Mouse (Mus musculus) adrenal gland, postnatal 36 days (tissue): ENCODE data around the gene 1190002N15Rik. TPM values are rescaled to one million over a fixed set of nuclear protein-coding genes. Genes with fewer than 3 reads are reported as not detected.

Source experiments
- DNase-seq, 2 experiments: peaks; one replicate each; pipeline ENCODE4 v3.0.0; 2021; ENCODE audit warnings: mixed read lengths in 1 of 2
- total RNA-seq, 2 experiments: library from RNA; stranded (reverse); gene quantifications; 2 replicates each; pipeline ENCODE4 v1.2.3; 2021

Gene 1190002N15Rik
- total RNA-seq, 2 experiments from 2014 or later, result 17.8 to 25.4 TPM

- no peak for DNase-seq
Observed at GRCm38 (mm10) chr9:94529987-94530386, 7.9 kb downstream of the 1190002N15Rik start.

DNA sequence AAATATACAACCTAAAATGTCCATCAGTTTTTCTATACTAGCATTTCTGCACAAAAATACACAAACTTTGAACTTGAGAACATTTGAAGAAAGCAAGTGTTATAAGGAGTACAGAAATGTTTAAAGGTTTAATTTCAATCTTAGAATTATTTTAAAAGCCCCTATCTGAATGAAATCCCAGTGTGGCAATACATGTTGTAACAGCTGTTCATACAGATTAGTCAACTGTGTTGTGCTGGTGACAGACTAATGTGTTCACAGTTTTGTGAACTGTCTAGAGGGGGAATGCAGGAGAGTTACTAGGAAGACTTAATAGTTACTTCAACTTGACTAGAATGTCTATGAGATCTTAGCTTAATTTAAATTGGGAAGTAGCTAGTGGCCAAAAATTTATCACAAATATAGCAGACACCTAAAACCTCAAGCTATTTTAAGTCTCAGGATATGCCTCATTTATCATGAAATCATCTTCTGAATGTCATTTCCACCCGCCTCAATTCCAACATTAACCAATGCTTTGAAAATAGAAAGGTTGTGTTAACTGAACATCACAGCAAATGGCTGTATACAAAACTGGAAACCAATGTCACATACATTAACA, 8.6 kb downstream of the 1190002N15Rik start:
- DNase-seq, result no peak

- DNase-seq, result no peak
Observed at GRCm38 (mm10) chr9:94526473-94526872, 11.4 kb downstream of the 1190002N15Rik start.

- DNase-seq, result no peak
Observed at GRCm38 (mm10) chr9:94512246-94512645, 25.6 kb downstream of the 1190002N15Rik start.

GRCm38 (mm10) chr9:94511139-94511538, 26.7 kb downstream of the 1190002N15Rik start:
- no peak for DNase-seq

GRCm38 (mm10) chr9:94506980-94507379, 30.9 kb downstream of the 1190002N15Rik start:
- no peak for DNase-seq

- DNase-seq, result peak in 1 of 2 experiments; percentile 29
Observed at GRCm38 (mm10) chr9:94491467-94491866, 46.4 kb downstream of the 1190002N15Rik start.

GRCm38 (mm10) chr9:94487976-94488375, 49.9 kb downstream of the 1190002N15Rik start:
- DNase-seq, result no peak

DNA sequence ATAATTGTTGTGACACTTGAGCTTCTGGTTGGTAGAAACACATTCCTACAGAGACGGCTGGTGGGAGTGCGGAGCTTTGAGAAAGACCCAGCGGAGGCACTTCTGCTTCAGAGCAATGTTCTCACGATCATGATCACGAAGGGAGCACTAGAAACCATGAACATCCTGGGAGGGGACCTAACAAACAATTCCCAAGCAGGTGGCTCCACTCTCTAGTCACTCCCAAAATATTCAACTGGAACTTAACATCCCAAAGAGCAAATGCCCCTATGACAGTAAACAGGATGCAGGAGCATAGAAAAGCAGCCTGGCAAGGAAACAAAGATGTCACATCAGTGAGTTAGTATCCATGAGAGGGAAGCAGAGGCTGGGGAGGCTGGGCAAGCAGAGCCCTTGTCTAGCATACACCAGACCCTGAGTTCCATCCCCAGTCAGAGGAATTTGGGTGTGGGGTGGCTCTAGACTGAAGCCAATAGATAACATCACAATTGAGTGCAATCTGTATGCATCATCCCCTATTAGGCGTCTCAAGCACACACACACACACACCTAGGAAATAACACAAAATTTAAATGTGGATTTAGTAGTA, 54.5 kb downstream of the 1190002N15Rik start:
- no peak for DNase-seq

DNA sequence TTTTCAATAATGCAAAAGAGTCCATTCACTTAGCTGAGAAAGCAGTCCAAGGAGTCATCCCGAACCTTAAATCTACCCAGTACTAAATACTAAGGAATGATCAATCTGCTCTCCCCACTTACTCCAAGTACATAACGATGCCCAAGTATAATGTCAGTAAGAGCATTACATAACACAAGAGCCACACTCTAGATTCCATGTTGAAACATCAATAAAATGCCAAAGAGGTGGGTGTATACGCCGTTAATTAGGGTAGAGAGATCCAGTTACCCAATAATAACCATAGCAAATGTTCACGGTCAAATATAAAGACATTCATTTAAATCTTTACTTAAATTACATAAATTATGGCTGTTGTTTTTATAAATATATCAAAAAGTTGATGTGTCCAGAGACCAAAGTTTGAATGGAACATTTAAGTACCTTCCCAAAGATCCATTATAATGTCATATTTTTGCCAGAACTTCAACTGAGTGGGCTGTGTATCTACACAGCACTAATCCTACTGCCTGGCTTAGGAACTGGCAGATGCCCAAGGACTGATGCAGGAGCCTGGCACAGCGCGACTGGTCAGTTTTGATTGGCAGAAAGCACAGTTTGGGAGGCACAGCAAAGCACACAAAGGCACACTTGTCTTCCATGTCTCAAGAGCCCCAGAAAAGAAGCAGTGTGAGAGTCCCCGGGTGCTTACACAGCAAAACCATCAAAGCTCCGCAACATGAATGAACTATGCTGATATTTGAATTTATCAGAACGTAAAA, 55.5 kb downstream of the 1190002N15Rik start:
- DNase-seq, result peak; percentile 50 to 63

DNA sequence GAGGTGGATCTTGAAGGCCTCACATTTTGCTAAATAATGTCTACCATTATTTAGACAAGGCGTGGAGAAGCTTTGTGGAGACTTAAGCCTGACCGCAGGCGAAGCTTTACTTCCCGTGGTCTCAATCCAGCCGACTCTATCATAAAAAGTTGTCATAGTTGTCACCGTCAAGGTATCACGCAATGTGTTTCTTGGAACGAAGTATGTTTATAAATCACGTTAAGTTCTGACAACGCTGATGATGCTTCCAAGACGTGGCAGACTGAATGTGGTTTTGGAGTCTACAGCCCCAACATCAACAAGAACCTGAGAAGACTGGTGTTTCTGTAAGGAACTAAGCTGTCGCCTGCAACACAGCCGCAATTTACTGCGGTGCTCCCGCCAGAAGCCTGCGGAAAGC, 56.8 kb downstream of the 1190002N15Rik start:
- DNase-seq, result no peak

GRCm38 (mm10) chr9:94479382-94479781, 58.5 kb downstream of the 1190002N15Rik start:
- DNase-seq, result no peak

- DNase-seq, result peak in 1 of 2 experiments; percentile 11
Observed at GRCm38 (mm10) chr9:94478954-94479353, 58.9 kb downstream of the 1190002N15Rik start.

DNA sequence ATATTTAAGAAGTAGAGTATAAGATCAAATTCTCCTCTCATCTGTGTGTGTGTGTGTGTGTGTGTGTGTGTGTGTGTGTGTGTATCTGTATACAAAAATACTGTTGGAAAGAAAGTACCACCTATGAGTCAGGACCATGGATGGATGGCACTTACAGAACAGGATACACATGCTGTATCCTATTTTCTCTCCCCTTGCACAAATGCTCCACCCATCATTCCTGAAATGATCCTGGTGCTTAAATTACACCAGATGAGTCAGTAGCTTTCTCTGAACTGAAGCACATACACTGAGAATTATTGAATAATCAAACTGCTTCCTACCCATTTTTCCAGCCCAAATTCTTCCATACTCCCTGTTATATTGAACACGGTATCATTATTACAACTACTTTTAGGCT, 61.9 kb downstream of the 1190002N15Rik start:
- DNase-seq, result no peak

- DNase-seq, result no peak
Observed at GRCm38 (mm10) chr9:94473898-94474297, 64.0 kb downstream of the 1190002N15Rik start.

DNA sequence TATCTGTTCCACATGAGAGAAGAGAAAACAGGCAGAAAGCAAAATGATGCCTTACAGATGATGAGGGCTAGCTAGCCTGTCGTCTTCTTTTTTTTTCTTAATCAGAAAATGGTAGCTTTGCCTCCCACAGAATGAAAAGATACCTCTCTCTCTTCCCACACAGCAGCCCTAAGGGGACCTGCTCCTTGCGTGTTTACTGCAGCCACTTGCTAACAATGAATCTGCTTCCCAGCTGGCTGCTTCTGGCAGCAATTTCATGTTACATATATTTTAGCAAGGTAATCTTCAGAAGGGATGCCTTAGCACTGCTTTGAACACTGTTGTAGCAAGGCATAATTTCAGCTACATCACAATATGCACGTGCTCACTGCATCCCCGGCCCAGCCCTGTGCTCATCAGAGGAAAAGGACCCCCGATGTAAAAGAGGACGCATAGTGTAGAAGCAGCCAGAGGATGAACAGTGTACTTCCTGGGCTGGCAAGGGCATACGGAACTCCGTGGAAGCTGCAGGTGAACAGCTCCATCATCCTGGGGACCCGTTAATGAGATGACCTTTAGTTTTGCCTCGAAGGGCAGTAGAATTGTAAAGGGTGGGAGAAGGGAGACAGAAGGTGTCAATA, 64.8 kb downstream of the 1190002N15Rik start:
- no peak for DNase-seq

GRCm38 (mm10) chr9:94471485-94471884, 66.4 kb downstream of the 1190002N15Rik start:
- no peak for DNase-seq

Other genes starting within 250 kb of the 1190002N15Rik start
- 1 to 10 TPM; 2.2 to 3.2 TPM for gene Slc9a9, start 131.8 kb upstream of the 1190002N15Rik start, total RNA-seq